Mouse (Mus musculus): ENCODE results near the gene Nod1. TPM values are rescaled to one million over a fixed set of nuclear protein-coding genes. Genes with fewer than 3 reads are reported as not detected.

Nod1 gene
- polyA plus RNA-seq, 1 experiment, result 18.3 TPM

DNA sequence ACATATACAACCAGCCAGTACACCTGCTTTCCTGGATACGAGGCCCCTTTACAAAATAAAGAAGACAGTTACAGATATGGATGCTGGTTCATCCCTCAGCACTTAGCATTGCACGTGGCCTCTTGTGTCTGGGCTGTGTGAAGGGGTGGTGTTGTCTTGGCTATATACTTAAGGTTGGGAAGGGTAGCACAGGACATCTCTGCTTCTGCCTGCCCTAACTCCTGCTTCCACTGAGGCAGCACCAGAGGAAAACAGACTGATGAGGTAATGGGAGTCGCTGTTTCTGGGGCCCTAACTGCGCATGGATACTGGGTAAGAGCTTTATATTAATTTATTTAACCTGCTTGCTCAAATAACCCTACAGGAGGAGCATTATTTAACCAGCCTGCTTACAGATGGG is 55.5 kb downstream of the Nod1 start:
- no peaks in the 10 kb centered on the region for H3K27me3 ChIP-seq (ENCODE audit: control insufficient read depth, insufficient read depth, low read length)
- DNase-seq, result no peak
- no peaks in the 10 kb centered on the region for H3K36me3 ChIP-seq (ENCODE audit: control insufficient read depth, insufficient read depth, low read length)
- no peak overlapping the region for H3K4me3 ChIP-seq (ENCODE audit: control insufficient read depth, insufficient read depth, low read length)
- 82% methylated on average over 4 of the region's 4 CpGs for WGBS
- no peak overlapping the region for H3K27ac ChIP-seq (ENCODE audit: control insufficient read depth, insufficient read depth, low read length)
- no peak for TF ChIP-seq CTCF (IDR thresholded peaks at IDR 0.05; ENCODE audit: borderline replicate concordance, control insufficient read depth, extremely low read depth, insufficient read depth, low read length, poor library complexity)
- no peak for TF ChIP-seq POLR2A (IDR thresholded peaks at IDR 0.05; ENCODE audit: control insufficient read depth, extremely low read depth, insufficient read depth, low read length, poor library complexity)
- peaks cover 5% of the 10 kb centered on the region for H3K4me1 ChIP-seq (replicated peaks; ENCODE audit: control insufficient read depth, insufficient read depth, low read length)

DNA sequence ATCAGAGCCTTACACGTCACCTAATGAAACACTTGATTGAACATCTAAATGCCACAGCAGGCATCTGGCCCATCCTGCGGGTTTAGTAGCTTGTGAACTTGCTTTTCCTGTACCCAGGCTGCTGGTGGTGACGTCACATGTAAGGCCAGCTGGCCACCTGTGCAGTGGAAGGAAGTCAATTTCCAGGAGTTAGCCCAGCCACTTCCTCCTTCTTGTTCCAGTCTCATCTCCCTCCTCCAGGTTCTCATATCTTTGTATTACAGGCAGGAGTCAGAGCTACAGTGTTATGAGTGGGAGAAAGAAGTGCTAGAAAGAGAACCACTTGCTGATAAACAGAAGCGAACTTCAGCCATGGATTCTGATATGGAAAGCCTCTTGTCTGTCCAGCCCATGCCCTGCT is 56.2 kb downstream of the Nod1 start:
- Histone ChIP-seq H3K27ac (ENCODE audit: control insufficient read depth, insufficient read depth, low read length) (no peak overlapping the region), H3K4me1 (replicated peaks; ENCODE audit: control insufficient read depth, insufficient read depth, low read length) (peaks cover 5% of the 10 kb centered on the region), H3K4me3 (ENCODE audit: control insufficient read depth, insufficient read depth, low read length) (no peak overlapping the region), H3K27me3 (ENCODE audit: control insufficient read depth, insufficient read depth, low read length) (no peaks in the 10 kb centered on the region), H3K36me3 (ENCODE audit: control insufficient read depth, insufficient read depth, low read length) (no peaks in the 10 kb centered on the region)
- TF ChIP-seq CTCF (IDR thresholded peaks at IDR 0.05; ENCODE audit: borderline replicate concordance, control insufficient read depth, extremely low read depth, insufficient read depth, low read length, poor library complexity) (no peak), POLR2A (IDR thresholded peaks at IDR 0.05; ENCODE audit: control insufficient read depth, extremely low read depth, insufficient read depth, low read length, poor library complexity) (no peak)
- peak; percentile 17 for DNase-seq
- WGBS, result 29% methylated on average over 4 of the region's 4 CpGs

GRCm38 (mm10) chr6:54914977-54915376 is 57.4 kb downstream of the Nod1 start:
- DNase-seq, result no peak
- no peak for TF ChIP-seq CTCF (IDR thresholded peaks at IDR 0.05; ENCODE audit: borderline replicate concordance, control insufficient read depth, extremely low read depth, insufficient read depth, low read length, poor library complexity)
- TF ChIP-seq POLR2A (IDR thresholded peaks at IDR 0.05; ENCODE audit: control insufficient read depth, extremely low read depth, insufficient read depth, low read length, poor library complexity), result no peak
- Histone ChIP-seq H3K36me3 (ENCODE audit: control insufficient read depth, insufficient read depth, low read length) (no peaks in the 10 kb centered on the region), H3K4me3 (ENCODE audit: control insufficient read depth, insufficient read depth, low read length) (no peak overlapping the region), H3K27me3 (ENCODE audit: control insufficient read depth, insufficient read depth, low read length) (no peaks in the 10 kb centered on the region), H3K4me1 (replicated peaks; ENCODE audit: control insufficient read depth, insufficient read depth, low read length) (peaks cover 5% of the 10 kb centered on the region), H3K27ac (ENCODE audit: control insufficient read depth, insufficient read depth, low read length) (no peak overlapping the region)
- 98% methylated on average over 4 of the region's 4 CpGs for WGBS

GRCm38 (mm10) chr6:54906053-54907040 is 66.1 kb downstream of the Nod1 start:
- H3K4me1 ChIP-seq (replicated peaks; ENCODE audit: control insufficient read depth, insufficient read depth, low read length), result no peaks in the 10 kb centered on the region
- no peak overlapping the region for H3K4me3 ChIP-seq (ENCODE audit: control insufficient read depth, insufficient read depth, low read length)
- no peaks in the 10 kb centered on the region for H3K27me3 ChIP-seq (ENCODE audit: control insufficient read depth, insufficient read depth, low read length)
- no peak for DNase-seq
- 93% methylated on average over 10 of the region's 10 CpGs for WGBS
- TF ChIP-seq CTCF (IDR thresholded peaks at IDR 0.05; ENCODE audit: borderline replicate concordance, control insufficient read depth, extremely low read depth, insufficient read depth, low read length, poor library complexity) (no peak), POLR2A (IDR thresholded peaks at IDR 0.05; ENCODE audit: control insufficient read depth, extremely low read depth, insufficient read depth, low read length, poor library complexity) (no peak)
- H3K36me3 ChIP-seq (ENCODE audit: control insufficient read depth, insufficient read depth, low read length), result no peaks in the 10 kb centered on the region
- no peak overlapping the region for H3K27ac ChIP-seq (ENCODE audit: control insufficient read depth, insufficient read depth, low read length)

DNA sequence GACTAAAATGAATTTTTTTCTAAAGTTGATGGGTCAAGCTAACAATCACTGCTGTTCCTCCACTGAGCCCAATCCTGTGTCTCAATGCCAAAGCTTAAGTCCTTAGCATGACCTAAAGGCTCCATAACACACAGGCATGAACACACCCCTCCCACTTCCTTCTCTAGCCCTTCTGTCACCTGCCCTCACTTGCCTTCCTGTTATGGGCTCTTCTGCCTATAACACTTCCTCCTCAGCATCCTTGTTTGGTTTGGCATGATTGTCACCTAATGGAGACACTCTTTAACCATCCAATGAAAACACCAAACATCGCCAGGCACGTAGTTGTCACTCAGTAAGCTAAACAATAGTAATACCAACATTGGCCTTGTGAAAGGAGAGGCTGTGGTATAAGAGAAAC is 69.9 kb downstream of the Nod1 start:
- H3K4me1 ChIP-seq (replicated peaks; ENCODE audit: control insufficient read depth, insufficient read depth, low read length), result no peaks in the 10 kb centered on the region
- 91% methylated on average over 2 of the region's 2 CpGs for WGBS
- TF ChIP-seq CTCF (IDR thresholded peaks at IDR 0.05; ENCODE audit: borderline replicate concordance, control insufficient read depth, extremely low read depth, insufficient read depth, low read length, poor library complexity), result no peak
- TF ChIP-seq POLR2A (IDR thresholded peaks at IDR 0.05; ENCODE audit: control insufficient read depth, extremely low read depth, insufficient read depth, low read length, poor library complexity), result no peak
- H3K36me3 ChIP-seq (ENCODE audit: control insufficient read depth, insufficient read depth, low read length), result no peaks in the 10 kb centered on the region
- H3K27me3 ChIP-seq (ENCODE audit: control insufficient read depth, insufficient read depth, low read length), result no peaks in the 10 kb centered on the region
- no peak overlapping the region for H3K4me3 ChIP-seq (ENCODE audit: control insufficient read depth, insufficient read depth, low read length)
- DNase-seq, result no peak
- no peak overlapping the region for H3K27ac ChIP-seq (ENCODE audit: control insufficient read depth, insufficient read depth, low read length)

GRCm38 (mm10) chr6:54900256-54900655 is 72.2 kb downstream of the Nod1 start:
- Histone ChIP-seq H3K36me3 (ENCODE audit: control insufficient read depth, insufficient read depth, low read length) (no peaks in the 10 kb centered on the region), H3K27me3 (ENCODE audit: control insufficient read depth, insufficient read depth, low read length) (no peaks in the 10 kb centered on the region), H3K27ac (ENCODE audit: control insufficient read depth, insufficient read depth, low read length) (no peak overlapping the region), H3K4me3 (ENCODE audit: control insufficient read depth, insufficient read depth, low read length) (no peak overlapping the region), H3K4me1 (replicated peaks; ENCODE audit: control insufficient read depth, insufficient read depth, low read length) (no peaks in the 10 kb centered on the region)
- DNase-seq, result no peak
- no peak for TF ChIP-seq POLR2A (IDR thresholded peaks at IDR 0.05; ENCODE audit: control insufficient read depth, extremely low read depth, insufficient read depth, low read length, poor library complexity)
- no peak for TF ChIP-seq CTCF (IDR thresholded peaks at IDR 0.05; ENCODE audit: borderline replicate concordance, control insufficient read depth, extremely low read depth, insufficient read depth, low read length, poor library complexity)
- WGBS, result 95% methylated on average over 2 of the region's 2 CpGs

Measured in thymus, adult 2 months (tissue).